Mouse (Mus musculus) thymus, adult 2 months (tissue): ENCODE measurements around the gene Nipal3.

Source experiments
- CTCF ChIP-seq: fragments of 200-500 bp; IDR thresholded peaks from 2 replicates; pipeline ENCODE4 v1.5.1; 2012; ENCODE audit warnings: mild to moderate bottlenecking, control low read depth, low read length, moderate library complexity, borderline replicate concordance; ENCODE audit not compliant: control insufficient read depth, poor library complexity, insufficient read depth; ENCODE audit errors: extremely low read depth
- POLR2A ChIP-seq: fragments of 200-500 bp; IDR thresholded peaks from 2 replicates; pipeline ENCODE4 v1.6.1; 2012; ENCODE audit warnings: mild to moderate bottlenecking, low read length, control low read depth, moderate library complexity; ENCODE audit not compliant: control insufficient read depth, poor library complexity, insufficient read depth; ENCODE audit errors: extremely low read depth

GRCm38 (mm10) chr4:135523939-135524338 is 29.1 kb upstream of the Nipal3 start:
- TF ChIP-seq CTCF (no peak), POLR2A (no peak)
